Mouse (Mus musculus) embryonic facial prominence, embryonic 13.5 days (tissue): ENCODE results near the gene Zmat3. TPM values are rescaled to one million over a fixed set of nuclear protein-coding genes. Genes with fewer than 3 reads are reported as not detected.

Source experiments
- ATAC-seq: fragments of 200-750 bp; cut with Nextera tagmentation; 2 replicates; pipeline ENCODE4 v1.8.0; 2017; ENCODE audit warnings: low read depth; ENCODE audit not compliant: insufficient number of reproducible peaks, insufficient read depth, low FRiP score, low TSS enrichment
- H3K27ac ChIP-seq: fragments of 300-500 bp; sonication (generic); 2 replicates; pipeline ENCODE4 v1.5.1; 2015; ENCODE audit warnings: moderate library complexity, mild to moderate bottlenecking, inconsistent platforms
- H3K27me3 ChIP-seq: fragments of 300-500 bp; sonication (generic); 2 replicates; pipeline ENCODE4 v1.6.1; 2015; ENCODE audit warnings: mild to moderate bottlenecking, inconsistent platforms
- H3K36me3 ChIP-seq: fragments of 300-500 bp; sonication (generic); 2 replicates; pipeline ENCODE4 v1.6.1; 2015; ENCODE audit warnings: mild to moderate bottlenecking, inconsistent platforms
- H3K4me1 ChIP-seq: fragments of 300-500 bp; sonication (generic); 2 replicates; pipeline ENCODE4 v1.6.1; 2015; ENCODE audit warnings: inconsistent platforms
- H3K4me2 ChIP-seq: fragments of 300-500 bp; sonication (generic); 2 replicates; pipeline ENCODE4 v1.6.1; 2015; ENCODE audit warnings: moderate library complexity, mild to moderate bottlenecking, inconsistent platforms
- H3K4me3 ChIP-seq: fragments of 300-500 bp; sonication (generic); 2 replicates; pipeline ENCODE4 v1.5.1; 2015; ENCODE audit warnings: mild to moderate bottlenecking, inconsistent platforms
- H3K9ac ChIP-seq: fragments of 300-500 bp; sonication (generic); 2 replicates; pipeline ENCODE4 v1.6.1; 2015; ENCODE audit warnings: mild to moderate bottlenecking, inconsistent platforms
- H3K9me3 ChIP-seq: fragments of 300-500 bp; sonication (generic); 2 replicates; pipeline ENCODE4 v1.6.1; 2016; ENCODE audit warnings: inconsistent platforms
- WGBS: fragments of 180-500 bp; shearing (Covaris S2); methylation state at CpG from one replicate; pipeline ENCODE4 v1.1.7; 2015; ENCODE audit warnings: mixed read lengths; 5-methylcytosine and 5-hydroxymethylcytosine counted together
- polyA plus RNA-seq: library from polyadenylated mRNA; unstranded; fragments of >200 nt; fragmentation: Nextera tagmentation; extraction: Ambion mirVana; gene quantifications from 2 replicates; pipeline ENCODE4 v1.2.1, GENCODE M21; 2015

Zmat3 gene
- polyA plus RNA-seq, 1 experiment from 2014 or later: 5.1 TPM

GRCm38 (mm10) chr3:32334901-32335300 is 30.9 kb downstream of the Zmat3 start:
- H3K4me1 ChIP-seq: no peaks in the 10 kb centered on the region; the same call in 1 of the 2 replicates
- WGBS: 86% methylated on average over 11 of the region's 11 CpGs
- H3K36me3 ChIP-seq: no peaks in the 10 kb centered on the region
- no peak overlapping the region for H3K27ac ChIP-seq
- H3K27me3 ChIP-seq: no peaks in the 10 kb centered on the region
- H3K9ac ChIP-seq: no peak overlapping the region
- no peak for ATAC-seq
- H3K4me2 ChIP-seq: no peak overlapping the region
- no peaks in the 10 kb centered on the region for H3K9me3 ChIP-seq
- H3K4me3 ChIP-seq: no peak overlapping the region

DNA sequence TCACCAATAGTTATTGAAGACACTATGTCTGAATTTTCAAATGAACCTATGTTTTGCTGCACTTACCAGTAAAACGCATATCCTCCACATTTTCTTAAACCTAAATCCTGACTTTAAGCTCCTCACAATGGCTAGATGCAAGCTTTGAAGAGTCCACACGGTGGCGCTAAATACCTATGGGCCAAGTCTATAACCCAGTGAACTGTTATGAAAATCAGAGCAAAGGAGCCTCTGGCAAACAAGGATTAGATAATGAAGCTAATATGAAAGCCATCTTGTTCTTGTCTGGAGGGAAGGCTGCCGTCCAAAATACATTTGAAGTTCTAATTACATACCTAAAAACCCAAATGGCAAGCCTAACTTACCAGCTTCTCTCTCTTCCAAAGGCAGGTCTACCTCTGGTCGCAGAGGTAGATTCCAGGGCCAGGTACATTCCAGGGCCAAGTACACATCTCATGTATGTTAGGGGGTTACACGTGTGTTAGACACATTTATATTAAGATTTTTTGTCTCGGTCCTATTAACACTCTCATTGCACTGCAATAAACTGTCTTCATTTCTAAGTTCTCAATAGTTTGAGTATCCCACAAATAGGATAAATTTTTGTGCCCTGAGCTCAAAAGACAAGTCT is 32.2 kb downstream of the Zmat3 start:
- Histone ChIP-seq H3K4me1 (no peaks in the 10 kb centered on the region; the same call in 1 of the 2 replicates), H3K9me3 (no peaks in the 10 kb centered on the region), H3K27ac (no peak overlapping the region), H3K27me3 (no peaks in the 10 kb centered on the region), H3K9ac (no peak overlapping the region), H3K4me3 (no peak overlapping the region), H3K36me3 (no peaks in the 10 kb centered on the region), H3K4me2 (no peak overlapping the region)
- no peak for ATAC-seq
- WGBS: 34% methylated on average over 7 of the region's 7 CpGs

- Histone ChIP-seq H3K27me3 (peaks cover 9% of the 10 kb centered on the region; the same call in 1 of the 2 replicates), H3K27ac (no peak overlapping the region), H3K36me3 (no peaks in the 10 kb centered on the region), H3K4me3 (no peak overlapping the region), H3K4me2 (no peak overlapping the region), H3K4me1 (peaks cover 3% of the 10 kb centered on the region), H3K9ac (no peak overlapping the region), H3K9me3 (no peaks in the 10 kb centered on the region)
- no peak for ATAC-seq
- 63% methylated on average over 15 of the region's 15 CpGs for WGBS
Observed at GRCm38 (mm10) chr3:32317901-32318416, 47.9 kb downstream of the Zmat3 start.

- Histone ChIP-seq H3K36me3 (no peaks in the 10 kb centered on the region), H3K4me2 (no peak overlapping the region), H3K27ac (no peak overlapping the region), H3K9me3 (no peaks in the 10 kb centered on the region), H3K4me1 (peaks cover 3% of the 10 kb centered on the region), H3K27me3 (peaks cover 9% of the 10 kb centered on the region; the same call in 1 of the 2 replicates), H3K9ac (no peak overlapping the region), H3K4me3 (no peak overlapping the region)
- WGBS: 19% methylated on average over 12 of the region's 12 CpGs
- ATAC-seq: no peak
Observed at GRCm38 (mm10) chr3:32317165-32317900, 48.5 kb downstream of the Zmat3 start.

DNA sequence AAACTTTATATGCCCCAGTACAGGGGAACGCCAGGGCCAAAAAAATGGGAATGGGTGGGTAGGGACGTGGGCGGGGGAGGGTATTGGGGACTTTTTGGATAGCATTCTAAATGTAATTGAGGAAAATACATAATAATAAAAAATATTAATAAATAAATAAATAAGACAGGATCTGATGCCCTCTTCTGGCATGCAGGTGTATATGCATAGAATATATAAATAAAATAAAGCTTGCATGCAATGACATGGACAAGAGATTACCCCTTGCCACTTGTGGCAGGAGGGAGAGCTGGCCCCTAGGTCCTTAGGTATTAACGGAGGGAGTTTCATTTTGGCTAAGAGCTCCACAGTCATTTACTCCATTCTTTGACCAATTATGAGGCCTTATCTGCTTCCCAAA is 51.1 kb downstream of the Zmat3 start:
- H3K4me1 ChIP-seq: peaks cover 3% of the 10 kb centered on the region

GRCm38 (mm10) chr3:32304171-32304570 is 61.6 kb downstream of the Zmat3 start:
- H3K4me2 ChIP-seq: no peak overlapping the region
- no peak overlapping the region for H3K27ac ChIP-seq
- no peaks in the 10 kb centered on the region for H3K27me3 ChIP-seq
- H3K4me3 ChIP-seq: no peak overlapping the region
- ATAC-seq: no peak
- H3K9me3 ChIP-seq: no peaks in the 10 kb centered on the region
- 71% methylated on average over 1 of the region's 1 CpGs for WGBS
- no peak overlapping the region for H3K9ac ChIP-seq
- H3K36me3 ChIP-seq: no peaks in the 10 kb centered on the region
- H3K4me1 ChIP-seq: no peaks in the 10 kb centered on the region

More for the DNA sequence above, 51.1 kb downstream of the Zmat3 start:
- H3K9ac ChIP-seq: no peak overlapping the region
- H3K4me2 ChIP-seq: no peak overlapping the region
- peaks cover 9% of the 10 kb centered on the region; the same call in 1 of the 2 replicates for H3K27me3 ChIP-seq
- H3K36me3 ChIP-seq: no peaks in the 10 kb centered on the region
- H3K9me3 ChIP-seq: no peaks in the 10 kb centered on the region
- no peak for ATAC-seq
- 94% methylated on average over 4 of the region's 4 CpGs for WGBS
- H3K27ac ChIP-seq: no peak overlapping the region
- H3K4me3 ChIP-seq: no peak overlapping the region

- no peak overlapping the region for H3K4me2 ChIP-seq
- no peaks in the 10 kb centered on the region for H3K9me3 ChIP-seq
- no peak overlapping the region for H3K9ac ChIP-seq
- no peak overlapping the region for H3K27ac ChIP-seq
- no peaks in the 10 kb centered on the region for H3K36me3 ChIP-seq
- H3K27me3 ChIP-seq: no peaks in the 10 kb centered on the region
- no peaks in the 10 kb centered on the region for H3K4me1 ChIP-seq
- no peak overlapping the region for H3K4me3 ChIP-seq
- ATAC-seq: no peak
- 45% methylated on average over 4 of the region's 4 CpGs for WGBS
Observed at GRCm38 (mm10) chr3:32292001-32292400, 73.8 kb downstream of the Zmat3 start.

Other genes starting within 250 kb of the Zmat3 start
- 12.8 and 13.9 TPM in 2 replicates for gene Pik3ca, start 31.7 kb upstream of the Zmat3 start, polyA plus RNA-seq
- gene Kcnmb3, start 126.2 kb upstream of the Zmat3 start, polyA plus RNA-seq: 0.21 TPM in 1 of 2 replicates, not detected in the other
- gene Zfp639, start 144.2 kb upstream of the Zmat3 start, polyA plus RNA-seq: 42.4 and 46.7 TPM in 2 replicates
- gene Mfn1, start 163.5 kb upstream of the Zmat3 start, polyA plus RNA-seq: 30.3 and 33.2 TPM in 2 replicates